Mouse (Mus musculus) lung, embryonic 14.5 days (tissue): ENCODE data around the gene Gpank1. TPM values are rescaled to one million over a fixed set of nuclear protein-coding genes. Genes with fewer than 3 reads are reported as not detected.

Experiments used
- ATAC-seq: fragments of 200-750 bp; cut with Nextera tagmentation; 2 replicates; pipeline ENCODE4 v1.8.0; 2017; ENCODE audit warnings: mild to moderate bottlenecking, moderate TSS enrichment, moderate library complexity; ENCODE audit not compliant: insufficient read depth
- DNase-seq: peaks from one replicate; pipeline ENCODE4 v3.0.0-alpha.2; 2015
- H3K27ac ChIP-seq: fragments of 300-500 bp; sonication (generic); 2 replicates; pipeline ENCODE4 v1.5.1; 2014; ENCODE audit warnings: low read depth, mild to moderate bottlenecking, moderate library complexity
- H3K27me3 ChIP-seq: fragments of 300-500 bp; sonication (generic); 2 replicates; pipeline ENCODE4 v1.6.1; 2014; ENCODE audit warnings: low read length, control low read depth; ENCODE audit not compliant: insufficient read depth
- H3K36me3 ChIP-seq: fragments of 300-500 bp; sonication (generic); 2 replicates; pipeline ENCODE4 v1.6.1; 2014; ENCODE audit warnings: control low read depth; ENCODE audit not compliant: insufficient read depth
- H3K4me1 ChIP-seq: fragments of 300-500 bp; sonication (generic); 2 replicates; pipeline ENCODE4 v1.6.1; 2014; ENCODE audit warnings: antibody characterized with exemption, control low read depth; ENCODE audit not compliant: insufficient read depth
- H3K4me2 ChIP-seq: fragments of 300-500 bp; sonication (generic); 2 replicates; pipeline ENCODE4 v1.6.1; 2014; ENCODE audit warnings: mild to moderate bottlenecking
- H3K4me3 ChIP-seq: fragments of 300-500 bp; sonication (generic); 2 replicates; pipeline ENCODE4 v1.5.1; 2014; ENCODE audit warnings: low read depth, low read length
- H3K9ac ChIP-seq: fragments of 300-500 bp; sonication (generic); 2 replicates; pipeline ENCODE4 v1.6.1; 2014
- H3K9me3 ChIP-seq: fragments of 300-500 bp; sonication (generic); 2 replicates; pipeline ENCODE4 v1.6.1; 2016; ENCODE audit warnings: low read depth, low read length, control low read depth
- CTCF ChIP-seq: IDR thresholded peaks from 2 replicates; pipeline ENCODE4 v1.5.1; 2016; ENCODE audit warnings: antibody characterized with exemption, low read depth
- WGBS: fragments of 180-500 bp; shearing (Covaris S2); extraction: QIAGEN DNeasy Blood & Tissue Kit; methylation state at CpG from one replicate; pipeline ENCODE4 v1.1.7; 2014; 5-methylcytosine and 5-hydroxymethylcytosine counted together
- polyA plus RNA-seq: library from polyadenylated mRNA; unstranded; fragments of >200 nt; fragmentation: Nextera tagmentation; extraction: Ambion mirVana; gene quantifications from 2 replicates; pipeline ENCODE4 v1.2.1, GENCODE M21; 2014

The Gpank1 gene
- polyA plus RNA-seq, 1 experiment from 2014 or later: 19.0 TPM

- TF ChIP-seq CTCF: no peak
- 60% methylated on average over 3 of the region's 3 CpGs for WGBS
These were observed 10.9 kb downstream of the Gpank1 start for GRCm38 (mm10) chr17:35132174-35132560.

GRCm38 (mm10) chr17:35133517-35133916, 12.3 kb downstream of the Gpank1 start:
- Histone ChIP-seq H3K27me3 (no peaks in the 10 kb centered on the region), H3K4me2 (no peak overlapping the region), H3K27ac (no peak overlapping the region), H3K4me1 (peaks cover 8% of the 10 kb centered on the region), H3K9me3 (no peaks in the 10 kb centered on the region), H3K9ac (no peak overlapping the region), H3K36me3 (peaks cover 22% of the 10 kb centered on the region), H3K4me3 (no peak overlapping the region)
- ATAC-seq (no peak), DNase-seq (no peak)
- WGBS: 91% methylated on average over 7 of the region's 7 CpGs
- TF ChIP-seq CTCF: no peak

More at GRCm38 (mm10) chr17:35132174-35132560, 10.9 kb downstream of the Gpank1 start:
- Histone ChIP-seq H3K9me3 (no peaks in the 10 kb centered on the region), H3K27me3 (no peaks in the 10 kb centered on the region), H3K9ac (no peak overlapping the region), H3K36me3 (0 out of 2 replicates have a peak, but pooled peaks cover 15% of the 10 kb centered on the region), H3K4me2 (no peak overlapping the region), H3K4me1 (peaks cover 5% of the 10 kb centered on the region), H3K27ac (no peak overlapping the region), H3K4me3 (no peak overlapping the region)
- DNase-seq: no peak
- no peak for ATAC-seq

GRCm38 (mm10) chr17:35134801-35135590, 13.7 kb downstream of the Gpank1 start, which contains the start of gene Bag6:
TSS of gene Bag6 (plus strand) at chr17:35135178.
- H3K36me3 ChIP-seq: peaks cover 27% of the 10 kb centered on the region
- H3K27me3 ChIP-seq: no peaks in the 10 kb centered on the region
- WGBS: under 1% methylated on average over 66 of the region's 66 CpGs
- no peaks in the 10 kb centered on the region for H3K9me3 ChIP-seq
- peak within 1 kb of the TSS; percentile 95 for H3K27ac ChIP-seq
- peaks cover 8% of the 10 kb centered on the region for H3K4me1 ChIP-seq
- DNase-seq (peak; percentile 97), ATAC-seq (peak; percentile 94)
- H3K4me2 ChIP-seq: peak within 1 kb of the TSS; percentile 85
- TF ChIP-seq CTCF: 0 out of 2 replicates have a peak, but pooled peaks have one; percentile 18
- peak within 1 kb of the TSS; percentile 77 for H3K4me3 ChIP-seq
- peak within 1 kb of the TSS; percentile 86 for H3K9ac ChIP-seq

GRCm38 (mm10) chr17:35135591-35136320, 14.5 kb downstream of the Gpank1 start:
- Histone ChIP-seq H3K4me3 (peak overlapping the region; percentile 77), H3K4me2 (peak overlapping the region; percentile 85), H3K27me3 (no peaks in the 10 kb centered on the region), H3K9ac (peak overlapping the region; percentile 86), H3K36me3 (peaks cover 32% of the 10 kb centered on the region), H3K4me1 (peaks cover 8% of the 10 kb centered on the region), H3K27ac (peak overlapping the region; percentile 95), H3K9me3 (no peaks in the 10 kb centered on the region)
- no peak for TF ChIP-seq CTCF
- ATAC-seq (peak; percentile 62), DNase-seq (peak; percentile 15)
- under 1% methylated on average over 39 of the region's 43 CpGs for WGBS

GRCm38 (mm10) chr17:35139269-35139668, 18.0 kb downstream of the Gpank1 start:
- H3K27me3 ChIP-seq: no peaks in the 10 kb centered on the region
- H3K4me1 ChIP-seq: peaks cover 8% of the 10 kb centered on the region
- peaks cover 67% of the 10 kb centered on the region for H3K36me3 ChIP-seq
- WGBS: 80% methylated on average over 3 of the region's 3 CpGs
- no peak overlapping the region for H3K27ac ChIP-seq
- no peak for DNase-seq
- no peak overlapping the region for H3K4me3 ChIP-seq
- no peak for ATAC-seq
- no peak for TF ChIP-seq CTCF
- H3K9ac ChIP-seq: no peak overlapping the region
- H3K4me2 ChIP-seq: no peak overlapping the region
- no peaks in the 10 kb centered on the region for H3K9me3 ChIP-seq

GRCm38 (mm10) chr17:35140490-35140996, 19.3 kb downstream of the Gpank1 start:
- Histone ChIP-seq H3K4me3 (no peak overlapping the region), H3K27me3 (no peaks in the 10 kb centered on the region), H3K36me3 (peaks cover 80% of the 10 kb centered on the region), H3K4me1 (peaks cover 8% of the 10 kb centered on the region), H3K9ac (no peak overlapping the region), H3K4me2 (no peak overlapping the region), H3K9me3 (no peaks in the 10 kb centered on the region), H3K27ac (no peak overlapping the region)
- DNase-seq (no peak), ATAC-seq (no peak)
- 72% methylated on average over 16 of the region's 16 CpGs for WGBS
- no peak for TF ChIP-seq CTCF

- 82% methylated on average over 6 of the region's 6 CpGs for WGBS
- peaks cover 5% of the 10 kb centered on the region; the same call in 1 of the 2 replicates for H3K4me1 ChIP-seq
- no peak overlapping the region for H3K9ac ChIP-seq
- TF ChIP-seq CTCF: no peak
- no peak overlapping the region for H3K4me2 ChIP-seq
- no peaks in the 10 kb centered on the region for H3K9me3 ChIP-seq
- ATAC-seq: no peak
- peaks cover 94% of the 10 kb centered on the region for H3K36me3 ChIP-seq
- H3K27ac ChIP-seq: no peak overlapping the region
- H3K4me3 ChIP-seq: no peak overlapping the region
- no peaks in the 10 kb centered on the region for H3K27me3 ChIP-seq
- no peak for DNase-seq
These were observed 20.7 kb downstream of the Gpank1 start for GRCm38 (mm10) chr17:35141971-35142370.
